Mouse (Mus musculus) cortical plate, adult 2 months (tissue): ENCODE measurements around the gene Mymx. TPM values are rescaled to one million over a fixed set of nuclear protein-coding genes. Genes with fewer than 3 reads are reported as not detected.

Experiments
- H3K27ac ChIP-seq: fragments of 200-500 bp; 2 replicates; pipeline ENCODE4 v1.5.1; 2012; ENCODE audit warnings: low read length, control low read depth, inconsistent platforms; ENCODE audit not compliant: insufficient read depth
- H3K4me1 ChIP-seq: fragments of 200-500 bp; 2 replicates; pipeline ENCODE4 v1.6.1; 2011; ENCODE audit warnings: low read length; ENCODE audit not compliant: control insufficient read depth, insufficient read depth
- H3K4me3 ChIP-seq: fragments of 200-500 bp; 2 replicates; pipeline ENCODE4 v1.5.1; 2011; ENCODE audit warnings: mild to moderate bottlenecking, low read length, control low read depth; ENCODE audit not compliant: insufficient read depth
- CTCF ChIP-seq: fragments of 200-500 bp; IDR thresholded peaks from 2 replicates; pipeline ENCODE4 v1.5.1; 2011; ENCODE audit warnings: mild to moderate bottlenecking, control low read depth, low read length; ENCODE audit not compliant: insufficient read depth; ENCODE audit errors: extremely low read depth
- POLR2A ChIP-seq: fragments of 200-500 bp; IDR thresholded peaks from 2 replicates; pipeline ENCODE4 v1.6.1; 2011; ENCODE audit warnings: mild to moderate bottlenecking, low read length, control low read depth; ENCODE audit not compliant: insufficient read depth; ENCODE audit errors: extremely low read depth
- polyA plus RNA-seq: library from polyadenylated mRNA; depleted of rRNA; stranded (reverse); fragments of >200 nt; gene quantifications from 2 replicates; pipeline ENCODE4 v1.2.3, GENCODE M21; 2012

The Mymx gene
- polyA plus RNA-seq, 1 experiment, result not detected

DNA sequence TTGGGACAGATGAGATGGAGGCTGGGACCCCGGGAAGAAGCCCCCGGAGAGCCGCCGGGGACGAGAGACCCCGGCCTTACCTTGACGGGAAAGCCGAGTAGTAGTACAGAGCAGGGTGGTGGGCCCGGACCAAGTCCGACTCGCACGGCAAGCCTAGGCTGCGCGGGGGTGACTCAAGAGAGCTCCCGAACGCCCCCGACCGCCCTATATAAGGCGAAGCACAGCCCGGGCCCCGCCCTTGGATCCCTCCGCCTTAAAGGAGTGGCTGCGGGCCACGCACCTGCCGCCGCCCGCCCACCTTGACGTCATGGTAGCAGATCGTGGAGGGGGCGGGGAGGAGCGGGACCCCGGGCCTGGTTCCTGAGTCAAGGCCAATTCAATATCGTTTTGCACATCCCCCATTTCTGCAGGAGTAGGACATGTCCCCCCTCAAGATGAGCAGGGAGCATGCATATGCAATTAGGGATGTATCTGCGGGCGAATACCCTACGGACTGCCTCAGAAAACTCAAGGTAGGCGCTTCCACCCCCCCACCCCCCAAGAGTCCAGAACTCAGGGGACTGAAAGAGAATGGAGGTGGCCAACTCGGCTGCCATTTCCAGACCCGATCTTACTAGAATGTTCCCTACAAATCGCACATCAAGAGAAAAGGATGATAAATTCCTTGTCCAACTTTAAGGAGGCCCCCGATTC lies 28.7 kb downstream of the Mymx start, which contains the start of gene Hsp90ab1:
TSS of gene Hsp90ab1 (minus strand) at position 185 of the 693 bp plus-strand sequence.
- Histone ChIP-seq H3K27ac (peak within 1 kb of the TSS; percentile 99), H3K4me1 (peaks cover 4% of the 10 kb centered on the region; the same call in 1 of the 2 replicates)
- TF ChIP-seq CTCF, result no peak
- TF ChIP-seq POLR2A, result peak; percentile 95

DNA sequence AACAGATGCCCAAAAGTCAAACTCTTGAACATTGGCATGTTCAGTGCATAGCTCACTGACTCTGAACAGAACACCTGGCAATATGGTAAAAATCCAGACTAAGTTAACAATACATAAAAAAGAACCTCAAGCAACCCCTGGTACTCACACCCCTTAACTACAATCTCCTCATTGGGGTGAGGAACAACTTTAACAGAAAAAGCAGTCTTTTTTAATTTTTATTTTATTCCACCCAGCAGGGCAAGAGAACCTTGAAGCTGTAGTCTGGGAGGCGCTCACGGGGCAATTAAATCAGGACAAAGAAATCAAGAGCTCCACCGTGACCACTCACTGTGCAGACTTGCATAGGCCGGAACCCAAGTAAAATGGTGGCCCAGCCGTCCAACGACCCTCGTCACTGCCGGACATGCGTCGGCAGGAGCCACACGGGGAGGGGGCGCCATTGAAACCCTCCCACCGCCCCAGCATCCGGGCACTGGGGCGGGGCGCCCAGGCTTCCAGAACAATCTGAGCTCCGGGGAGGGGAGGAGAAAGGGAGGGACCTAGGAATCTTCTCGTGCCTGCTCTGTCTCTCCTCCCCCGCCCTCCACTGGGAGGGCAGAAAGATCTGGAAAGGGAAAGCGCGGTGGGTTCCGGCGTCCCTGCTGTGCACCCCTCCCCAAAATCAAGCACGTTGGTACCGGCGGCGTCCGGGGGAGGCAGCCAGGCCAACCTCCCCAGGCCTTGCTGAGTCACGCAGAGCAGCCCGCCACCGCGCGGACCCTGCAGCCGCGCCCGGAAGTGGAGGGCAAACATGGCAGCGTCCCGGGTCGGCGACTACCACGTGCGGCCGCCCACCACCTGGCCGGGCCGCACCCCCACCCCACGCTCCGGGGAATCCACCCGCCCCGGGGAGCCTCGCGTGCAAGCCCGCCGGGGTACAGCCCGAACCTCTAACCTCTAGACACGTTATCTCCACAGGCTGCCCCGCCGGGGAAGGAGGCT lies 29.5 kb downstream of the Mymx start:
- TF ChIP-seq POLR2A, result peak; percentile 65; the same call in 1 of the 2 replicates
- TF ChIP-seq CTCF, result no peak
- Histone ChIP-seq H3K4me3 (peak overlapping the region; percentile 48), H3K27ac (peak overlapping the region; percentile 99), H3K4me1 (peaks cover 4% of the 10 kb centered on the region; the same call in 1 of the 2 replicates)

More for the DNA sequence above, 28.7 kb downstream of the Mymx start, which contains the start of gene Hsp90ab1:
- peak within 1 kb of the TSS; percentile 48 for H3K4me3 ChIP-seq

DNA sequence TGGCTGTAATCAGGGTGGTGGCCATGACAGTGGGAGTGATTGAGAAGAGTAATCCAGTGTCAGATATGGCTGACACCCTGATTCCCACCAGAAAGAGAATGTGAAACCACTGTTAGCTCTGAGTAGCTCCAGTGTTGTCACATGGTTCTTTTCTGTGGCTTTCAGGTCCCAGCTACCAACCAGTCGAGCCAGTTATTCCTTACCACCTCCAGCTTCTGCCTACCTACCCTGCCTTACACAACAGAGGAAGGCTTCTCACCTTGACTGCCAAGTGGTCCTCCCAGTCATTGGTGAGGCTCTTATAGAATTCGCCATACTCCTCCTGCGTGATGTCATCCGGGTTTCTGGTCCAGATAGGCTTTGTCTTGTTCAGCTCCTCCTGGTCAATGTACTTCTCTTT lies 31.9 kb downstream of the Mymx start:
- Histone ChIP-seq H3K27ac (no peak overlapping the region), H3K4me3 (no peak overlapping the region), H3K4me1 (peaks cover 4% of the 10 kb centered on the region; the same call in 1 of the 2 replicates)
- no peak for TF ChIP-seq POLR2A
- TF ChIP-seq CTCF, result no peak

DNA sequence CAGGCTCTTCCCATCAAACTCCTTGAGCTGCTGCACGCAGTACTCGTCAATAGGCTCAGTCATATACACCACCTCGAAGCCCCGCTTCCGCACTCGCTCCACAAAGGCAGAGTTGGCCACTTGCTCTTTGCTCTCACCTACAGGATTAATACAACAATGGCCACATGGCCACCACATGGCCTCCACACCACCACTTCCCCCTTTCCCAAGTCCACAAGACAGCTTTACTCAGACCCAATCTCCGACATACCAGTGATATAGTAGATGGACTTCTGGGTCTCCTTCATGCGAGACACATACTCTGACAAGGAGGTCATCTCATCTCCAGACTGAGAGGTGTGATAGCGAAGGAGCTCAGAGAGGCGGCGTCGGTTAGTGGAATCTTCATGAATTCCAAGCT lies 32.9 kb downstream of the Mymx start:
- no peak overlapping the region for H3K4me3 ChIP-seq
- TF ChIP-seq CTCF (no peak), POLR2A (no peak)
- peaks cover 4% of the 10 kb centered on the region; the same call in 1 of the 2 replicates for H3K4me1 ChIP-seq
- no peak overlapping the region for H3K27ac ChIP-seq

DNA sequence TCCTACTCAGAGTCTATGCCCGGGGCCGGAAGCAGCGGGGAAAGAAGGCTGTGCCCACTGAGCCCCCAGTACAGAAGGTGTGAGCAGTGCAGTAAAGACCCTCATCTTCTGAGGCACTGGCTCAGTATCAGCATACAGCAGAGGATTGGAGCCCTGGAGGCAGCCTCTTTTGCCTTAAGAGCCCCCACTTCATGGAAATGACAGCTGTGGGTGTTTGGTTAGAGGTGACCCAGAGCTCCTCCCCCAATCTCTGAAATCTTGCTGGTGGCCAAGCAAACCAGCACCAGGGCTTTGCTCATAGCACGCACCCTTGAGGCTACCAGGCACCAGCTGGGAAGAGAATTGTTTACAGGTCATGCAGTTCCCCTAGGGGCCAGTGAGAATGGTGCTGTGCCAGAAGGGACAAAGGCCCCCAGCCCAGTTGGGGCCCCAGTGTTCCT lies 34.7 kb downstream of the Mymx start:
- H3K4me1 ChIP-seq, result peaks cover 4% of the 10 kb centered on the region; the same call in 1 of the 2 replicates
- no peak for TF ChIP-seq CTCF
- no peak for TF ChIP-seq POLR2A
- no peak overlapping the region for H3K27ac ChIP-seq
- no peak overlapping the region for H3K4me3 ChIP-seq

DNA sequence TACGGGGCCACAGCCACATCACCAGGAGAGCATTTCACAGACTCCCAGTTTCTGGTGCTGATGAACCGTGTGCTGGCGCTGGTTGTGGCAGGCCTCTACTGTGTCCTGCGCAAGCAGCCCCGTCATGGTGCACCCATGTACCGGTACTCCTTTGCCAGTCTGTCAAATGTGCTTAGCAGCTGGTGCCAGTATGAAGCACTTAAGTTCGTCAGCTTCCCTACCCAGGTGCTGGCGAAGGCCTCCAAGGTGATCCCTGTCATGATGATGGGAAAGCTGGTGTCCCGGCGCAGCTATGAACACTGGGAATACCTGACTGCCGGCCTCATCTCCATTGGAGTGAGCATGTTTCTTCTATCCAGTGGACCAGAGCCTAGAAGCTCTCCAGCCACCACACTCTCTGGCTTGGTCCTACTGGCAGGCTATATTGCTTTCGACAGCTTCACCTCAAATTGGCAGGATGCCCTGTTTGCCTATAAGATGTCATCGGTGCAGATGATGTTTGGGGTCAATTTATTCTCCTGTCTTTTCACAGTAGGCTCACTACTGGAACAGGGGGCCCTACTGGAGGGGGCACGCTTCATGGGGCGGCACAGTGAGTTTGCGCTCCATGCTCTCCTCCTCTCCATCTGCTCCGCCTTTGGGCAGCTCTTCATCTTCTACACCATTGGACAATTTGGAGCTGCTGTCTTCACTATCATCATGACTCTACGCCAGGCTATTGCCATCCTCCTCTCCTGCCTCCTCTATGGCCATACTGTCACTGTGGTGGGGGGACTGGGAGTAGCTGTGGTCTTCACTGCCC lies 35.3 kb downstream of the Mymx start:
- Histone ChIP-seq H3K4me1 (peaks cover 4% of the 10 kb centered on the region; the same call in 1 of the 2 replicates), H3K4me3 (no peak overlapping the region), H3K27ac (no peak overlapping the region)
- no peak for TF ChIP-seq POLR2A
- no peak for TF ChIP-seq CTCF

DNA sequence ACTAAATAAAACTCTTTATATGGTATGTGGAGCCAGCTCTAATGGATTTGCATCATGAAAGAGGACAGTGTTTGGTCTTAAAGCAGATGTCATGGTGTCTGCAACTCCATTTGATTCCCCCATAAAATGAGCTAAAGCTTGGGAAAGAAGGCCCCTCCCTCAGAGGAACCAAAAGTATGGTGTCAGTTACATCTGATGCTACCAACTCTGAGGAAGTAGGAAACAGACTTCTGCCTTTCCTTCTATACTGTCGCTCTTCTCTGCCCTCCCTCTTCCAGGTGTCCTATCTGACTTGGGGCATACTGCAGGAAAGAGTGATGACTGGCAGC lies 35.9 kb downstream of the Mymx start:
- no peak overlapping the region for H3K27ac ChIP-seq
- peaks cover 3% of the 10 kb centered on the region; the same call in 1 of the 2 replicates for H3K4me1 ChIP-seq
- TF ChIP-seq CTCF (no peak), POLR2A (no peak)
- no peak overlapping the region for H3K4me3 ChIP-seq

DNA sequence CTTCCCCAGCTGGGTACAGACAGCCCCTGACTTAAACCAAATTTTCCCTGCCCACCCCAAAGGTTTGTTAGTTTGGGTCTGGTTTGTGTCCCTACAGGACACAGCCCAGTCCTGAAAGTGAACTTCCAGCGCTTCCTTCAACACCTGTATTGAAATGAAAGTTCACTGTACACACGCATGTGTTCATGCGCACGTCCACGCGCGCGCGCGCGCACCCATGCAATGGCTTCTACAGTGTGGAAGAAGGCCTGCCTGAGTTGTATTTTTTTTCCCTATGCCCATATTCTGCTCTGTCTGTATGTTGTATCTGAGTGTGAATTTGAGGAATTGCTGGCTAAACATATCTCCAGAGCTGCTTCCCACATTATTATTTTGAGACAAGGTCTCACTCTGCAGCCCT lies 36.8 kb downstream of the Mymx start:
- H3K27ac ChIP-seq, result no peak overlapping the region
- H3K4me1 ChIP-seq, result peaks cover 2% of the 10 kb centered on the region; the same call in 1 of the 2 replicates
- TF ChIP-seq POLR2A (no peak), CTCF (no peak)
- H3K4me3 ChIP-seq, result no peak overlapping the region; the same call in 1 of the 2 replicates

DNA sequence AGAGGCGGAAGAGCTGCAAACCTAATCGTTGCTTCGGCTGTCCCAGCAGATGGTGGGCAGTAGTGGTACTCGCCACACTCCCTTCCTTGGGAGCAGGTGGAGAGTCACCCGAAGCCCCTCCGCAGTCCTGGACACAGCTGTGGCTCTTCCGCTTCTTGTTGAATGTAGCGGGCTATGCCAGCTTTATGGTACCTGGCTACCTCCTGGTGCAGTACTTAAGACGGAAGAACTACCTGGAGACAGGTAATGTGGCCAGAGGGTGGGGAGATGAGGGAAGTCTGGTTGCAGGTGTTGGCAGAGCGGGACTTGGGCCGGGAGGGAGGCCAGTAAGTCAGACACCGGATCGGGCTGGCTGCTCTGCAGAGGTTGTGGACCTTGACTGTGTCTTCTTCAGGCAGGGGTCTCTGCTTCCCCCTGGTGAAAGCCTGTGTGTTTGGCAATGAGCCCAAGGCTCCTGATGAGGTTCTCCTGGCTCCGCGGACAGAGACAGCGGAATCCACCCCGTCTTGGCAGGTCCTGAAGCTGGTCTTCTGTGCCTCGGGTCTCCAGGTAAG lies 37.3 kb downstream of the Mymx start:
- no peak for TF ChIP-seq POLR2A
- TF ChIP-seq CTCF, result no peak
- no peak overlapping the region; the same call in 1 of the 2 replicates for H3K27ac ChIP-seq
- H3K4me1 ChIP-seq, result no peaks in the 10 kb centered on the region
- peak overlapping the region; percentile 79 for H3K4me3 ChIP-seq
